Mouse (Mus musculus) bone marrow macrophage, adult 2 months (primary cell): Measurements from ENCODE around the gene Vwa2.

Experiments
- CTCF ChIP-seq: IDR thresholded peaks from 2 replicates; pipeline ENCODE4 v1.5.1; 2012; ENCODE audit warnings: low read depth, mild to moderate bottlenecking, low read length, moderate library complexity
- POLR2A ChIP-seq: IDR thresholded peaks from 2 replicates; pipeline ENCODE4 v1.6.1; 2012; ENCODE audit warnings: mild to moderate bottlenecking, low read depth, low read length, borderline replicate concordance

DNA sequence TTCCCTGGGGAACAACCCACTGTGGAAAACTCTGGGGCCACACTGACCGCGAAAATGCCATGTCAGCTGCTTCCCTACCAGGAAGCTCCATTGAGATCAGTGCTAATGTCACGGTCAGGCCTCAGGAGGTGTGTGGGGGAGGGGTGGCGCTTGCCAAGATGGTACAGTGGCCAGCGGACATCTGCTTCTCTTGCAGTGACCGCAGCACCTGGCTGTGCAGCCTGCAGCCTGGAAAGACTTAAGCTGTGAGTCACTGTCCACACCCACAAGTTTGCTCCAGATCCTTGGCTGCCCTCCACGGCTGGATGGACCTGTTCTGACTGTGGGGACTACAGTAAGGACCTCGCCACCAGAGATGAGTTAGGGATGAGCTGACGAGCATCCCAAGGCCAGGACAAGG is 65.8 kb downstream of the Vwa2 start:
- TF ChIP-seq POLR2A: no peak
- TF ChIP-seq CTCF: no peak
